Mouse (Mus musculus) lung, postnatal 36 days (tissue): ENCODE data around the gene Pign.
A peak's percentile ranks its signal among the peaks of the same experiment; 100 is the strongest.

Experiments
- DNase-seq: peaks from one replicate; pipeline ENCODE4 v3.0.0; 2022; ENCODE audit warnings: mixed read lengths

Pign gene

GRCm38 (mm10) chr1:105663171-105663961 is at the start of gene Pign, which contains the start of gene Relch:
TSS of gene Pign (minus strand) at chr1:105663677.
TSS of gene Relch (plus strand) at chr1:105663861.
- DNase-seq, result peak; percentile 100

GRCm38 (mm10) chr1:105712822-105713221 is 49.3 kb upstream of the Pign start:
- DNase-seq, result no peak

- DNase-seq, result peak; percentile 60
Measured at GRCm38 (mm10) chr1:105711227-105711626, 47.8 kb upstream of the Pign start.

- no peak for DNase-seq
Measured at GRCm38 (mm10) chr1:105709415-105709814, 45.9 kb upstream of the Pign start.

- no peak for DNase-seq
Measured at GRCm38 (mm10) chr1:105700984-105701530, 37.6 kb upstream of the Pign start.

GRCm38 (mm10) chr1:105695581-105695980 is 32.1 kb upstream of the Pign start:
- peak; percentile 11 for DNase-seq

GRCm38 (mm10) chr1:105685501-105685900 is 22.0 kb upstream of the Pign start:
- DNase-seq, result no peak

GRCm38 (mm10) chr1:105680587-105680986 is 17.1 kb upstream of the Pign start:
- peak; percentile 47 for DNase-seq

GRCm38 (mm10) chr1:105674763-105675162 is 11.3 kb upstream of the Pign start:
- no peak for DNase-seq

- DNase-seq, result peak; percentile 41
Measured at GRCm38 (mm10) chr1:105669700-105670099, 6.2 kb upstream of the Pign start.

- no peak for DNase-seq
Measured at GRCm38 (mm10) chr1:105663962-105664812, 710 bp upstream of the Pign start.

- DNase-seq, result no peak
Measured at GRCm38 (mm10) chr1:105662820-105663170, 682 bp downstream of the Pign start.

GRCm38 (mm10) chr1:105660015-105660414 is 3.5 kb downstream of the Pign start:
- DNase-seq, result peak; percentile 87

- no peak for DNase-seq
Measured at GRCm38 (mm10) chr1:105653981-105654380, 9.5 kb downstream of the Pign start.

- DNase-seq, result no peak
Measured at GRCm38 (mm10) chr1:105650650-105651049, 12.8 kb downstream of the Pign start.

- peak; percentile 76 for DNase-seq
Measured at GRCm38 (mm10) chr1:105644093-105644492, 19.4 kb downstream of the Pign start.

- peak; percentile 49 for DNase-seq
Measured at GRCm38 (mm10) chr1:105630481-105630880, 33.0 kb downstream of the Pign start.

- no peak for DNase-seq
Measured at GRCm38 (mm10) chr1:105589673-105590072, 73.8 kb downstream of the Pign start.

GRCm38 (mm10) chr1:105588697-105589096 is 74.8 kb downstream of the Pign start:
- DNase-seq, result peak; percentile 2

GRCm38 (mm10) chr1:105582800-105583199 is 80.7 kb downstream of the Pign start:
- no peak for DNase-seq

GRCm38 (mm10) chr1:105580909-105581308 is 82.6 kb downstream of the Pign start:
- no peak for DNase-seq

GRCm38 (mm10) chr1:105566051-105566450 is 97.4 kb downstream of the Pign start:
- no peak for DNase-seq

GRCm38 (mm10) chr1:105564289-105564688 is 99.2 kb downstream of the Pign start:
- DNase-seq, result no peak

- DNase-seq, result peak; percentile 10
Measured at GRCm38 (mm10) chr1:105563821-105564220, 99.7 kb downstream of the Pign start.
